Mouse (Mus musculus) spleen, adult 2 months (tissue): ENCODE results near the gene Kat2a.

Experiments used
- CTCF ChIP-seq: fragments of 200-500 bp; IDR thresholded peaks from 2 replicates; pipeline ENCODE4 v1.5.1; 2011; ENCODE audit warnings: mild to moderate bottlenecking, inconsistent platforms; ENCODE audit not compliant: insufficient read depth, insufficient read length, insufficient replicate concordance; ENCODE audit errors: extremely low read depth
- POLR2A ChIP-seq: fragments of 200-500 bp; IDR thresholded peaks from 2 replicates; pipeline ENCODE4 v1.6.1; 2011; ENCODE audit warnings: low read depth, low read length, inconsistent platforms

DNA sequence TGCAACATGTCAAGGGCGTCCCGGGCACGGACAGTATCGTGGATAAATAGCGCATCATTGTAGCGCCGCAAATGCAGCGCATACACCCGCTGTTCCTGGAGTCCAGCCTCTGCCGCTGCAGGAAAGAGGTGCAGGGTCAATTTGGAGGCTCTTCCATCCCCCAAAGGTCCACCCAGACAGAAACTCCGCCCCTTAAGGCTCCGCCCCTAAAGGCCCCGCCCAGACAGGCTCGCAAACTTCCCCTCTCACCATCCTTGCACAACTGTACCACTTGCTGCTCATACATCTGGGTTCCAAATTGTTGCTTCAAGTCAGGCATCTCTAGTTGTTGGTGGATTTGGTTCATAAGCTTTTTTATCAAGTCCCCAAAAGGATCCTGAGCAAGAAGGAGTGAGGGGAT is 11.0 kb downstream of the Kat2a start:
- TF ChIP-seq CTCF (no peak), POLR2A (no peak)
